ENCODE assay signal across 26 mouse cellular contexts in genomic region chr19:21583523-21583984, GRCm38 (mm10).
DNase-seq lines count a peak whose midpoint lies in the region; ATAC-seq and TF ChIP-seq lines count a peak whose summit lies in the region.
"Had no signal": no experiment of that assay in that cellular context is flagged by ENCODE, and none has a peak within 500 bp of the region (broad histone marks: within the 10 kb centered on the region; RNA-seq: fewer than 3 reads in every experiment).

No protein-coding gene starts in this region.

- H3K27me3 ChIP-seq in kidney, embryonic 14.5 days (ENCODE audit: control insufficient read depth, insufficient read depth, low read length) = no peaks in the 10 kb centered on the region
- H3K27me3 ChIP-seq in spleen, adult 2 months (ENCODE audit: control insufficient read depth, insufficient read depth, low read length) = no peaks in the 10 kb centered on the region
- no peaks in the 10 kb centered on the region for H3K27me3 ChIP-seq in hindbrain, embryonic 13.5 days
- no peaks in the 10 kb centered on the region for H3K27me3 ChIP-seq in forebrain, embryonic 15.5 days
- H3K27me3 ChIP-seq: embryonic facial prominence, embryonic 12.5 days; hindbrain, embryonic 15.5 days; limb, embryonic 15.5 days; lung, embryonic 15.5 days; neural tube, embryonic 13.5 days; stomach, embryonic 15.5 days had no signal

- no peaks in the 10 kb centered on the region for H3K36me3 ChIP-seq in kidney, embryonic 14.5 days (ENCODE audit: control insufficient read depth, insufficient read depth, low read length)
- no peaks in the 10 kb centered on the region; the same call in none of the 2 replicates for H3K36me3 ChIP-seq in spleen, adult 2 months (ENCODE audit: control insufficient read depth, insufficient read depth, low read length)
- no peaks in the 10 kb centered on the region for H3K36me3 ChIP-seq in hindbrain, embryonic 13.5 days
- H3K36me3 ChIP-seq in forebrain, embryonic 15.5 days = no peaks in the 10 kb centered on the region
- H3K36me3 ChIP-seq: embryonic facial prominence, embryonic 12.5 days; hindbrain, embryonic 15.5 days; limb, embryonic 15.5 days; lung, embryonic 15.5 days; midbrain, embryonic 10.5 days; neural tube, embryonic 13.5 days; stomach, embryonic 15.5 days had no signal

- TF ChIP-seq CTCF in spleen, adult 2 months (IDR thresholded peaks at IDR 0.05; ENCODE audit: extremely low read depth, insufficient read depth, insufficient read length, insufficient replicate concordance) = no peak

- DNase-seq in kidney, adult 11 months = peak; percentile 49
- peak; percentile 34 to 87 for DNase-seq in spleen, adult 2 months (ENCODE audit: low read depth in 1 of 2, low spot score in 2 of 2)
- DNase-seq in spleen, adult 12 weeks (ENCODE audit: low spot score) = no peak
- peak; percentile 14 to 23 for DNase-seq in kidney, postnatal 36 days
- DNase-seq in heart, adult 18-20 months = no peak
- DNase-seq: adrenal gland, postnatal 36 days; cerebellum, adult 11-12 months; gastrocnemius, postnatal 25 days; heart, postnatal 36 days; left cerebral cortex, postnatal 4 days; lung, postnatal 4 days; thymus, postnatal 36 days had no signal

- WGBS in kidney, embryonic 14.5 days = 77% methylated on average over 4 of the region's 4 CpGs
- WGBS in spleen, adult 2 months = 27% methylated on average over 4 of the region's 4 CpGs
- WGBS in hindbrain, embryonic 13.5 days = 86% methylated on average over 4 of the region's 4 CpGs
- WGBS in forebrain, embryonic 15.5 days = 93% methylated on average over 4 of the region's 4 CpGs

- no peak for ATAC-seq in kidney, embryonic 14.5 days (ENCODE audit: low FRiP score, low TSS enrichment)
- ATAC-seq in hindbrain, embryonic 13.5 days (ENCODE audit: low FRiP score) = no peak
- ATAC-seq in forebrain, embryonic 15.5 days (replicated peaks) = no peak
- ATAC-seq: CD4-positive, CD25-positive, alpha-beta regulatory T cell, adult 4 months; midbrain, embryonic 16.5 days had no signal

- TF ChIP-seq POLR2A in spleen, adult 2 months (IDR thresholded peaks at IDR 0.05; ENCODE audit: low read depth, low read length) = peak; percentile 20; the same call in 1 of the 2 replicates

- no peak overlapping the region for H3K4me3 ChIP-seq in kidney, embryonic 14.5 days (ENCODE audit: low read length)
- H3K4me3 ChIP-seq in spleen, adult 2 months (ENCODE audit: extremely low read depth, insufficient read depth, insufficient read length) = no peak overlapping the region; the same call in 1 of the 2 replicates
- H3K4me3 ChIP-seq in hindbrain, embryonic 13.5 days = no peak overlapping the region
- H3K4me3 ChIP-seq in forebrain, embryonic 15.5 days = no peak overlapping the region
- H3K4me3 ChIP-seq: embryonic facial prominence, embryonic 12.5 days; hindbrain, embryonic 15.5 days; limb, embryonic 15.5 days; lung, embryonic 15.5 days; midbrain, embryonic 10.5 days; myocyte; neural tube, embryonic 13.5 days; stomach, embryonic 15.5 days had no signal

- no peaks in the 10 kb centered on the region for H3K9me3 ChIP-seq in kidney, embryonic 14.5 days (ENCODE audit: control insufficient read depth, low read length)
- no peaks in the 10 kb centered on the region for H3K9me3 ChIP-seq in hindbrain, embryonic 13.5 days
- H3K9me3 ChIP-seq in forebrain, embryonic 15.5 days = no peaks in the 10 kb centered on the region
- H3K9me3 ChIP-seq: embryonic facial prominence, embryonic 12.5 days; hindbrain, embryonic 15.5 days; limb, embryonic 15.5 days; lung, embryonic 15.5 days; midbrain, embryonic 10.5 days; neural tube, embryonic 13.5 days; stomach, embryonic 15.5 days had no signal

- no peak overlapping the region for H3K27ac ChIP-seq in kidney, embryonic 14.5 days (ENCODE audit: low read depth, low read length)
- peak overlapping the region; percentile 100 for H3K27ac ChIP-seq in spleen, adult 2 months (ENCODE audit: insufficient read depth, low read length)
- H3K27ac ChIP-seq in hindbrain, embryonic 13.5 days = no peak overlapping the region
- H3K27ac ChIP-seq in forebrain, embryonic 15.5 days (replicated peaks) = no peak overlapping the region
- H3K27ac ChIP-seq: embryonic facial prominence, embryonic 12.5 days; hindbrain, embryonic 15.5 days; limb, embryonic 15.5 days; liver, embryonic 14.5 days; lung, embryonic 15.5 days; midbrain, embryonic 10.5 days; neural tube, embryonic 13.5 days; stomach, embryonic 15.5 days had no signal

- no peak overlapping the region for H3K9ac ChIP-seq in kidney, embryonic 14.5 days (ENCODE audit: low read depth, low read length)
- no peak overlapping the region for H3K9ac ChIP-seq in hindbrain, embryonic 13.5 days
- H3K9ac ChIP-seq in forebrain, embryonic 15.5 days (replicated peaks) = no peak overlapping the region
- H3K9ac ChIP-seq: embryonic facial prominence, embryonic 12.5 days; hindbrain, embryonic 15.5 days; limb, embryonic 15.5 days; liver, embryonic 14.5 days; lung, embryonic 15.5 days; neural tube, embryonic 13.5 days; stomach, embryonic 15.5 days had no signal

- no peaks in the 10 kb centered on the region for H3K4me1 ChIP-seq in kidney, embryonic 14.5 days (ENCODE audit: control insufficient read depth, insufficient read depth, low read length)
- peaks cover 25% of the 10 kb centered on the region; the same call in 1 of the 2 replicates for H3K4me1 ChIP-seq in spleen, adult 2 months (ENCODE audit: control insufficient read depth, insufficient read depth, insufficient read length)
- no peaks in the 10 kb centered on the region for H3K4me1 ChIP-seq in hindbrain, embryonic 13.5 days (replicated peaks)
- H3K4me1 ChIP-seq in forebrain, embryonic 15.5 days = no peaks in the 10 kb centered on the region
- H3K4me1 ChIP-seq: embryonic facial prominence, embryonic 12.5 days; hindbrain, embryonic 15.5 days; limb, embryonic 15.5 days; lung, embryonic 15.5 days; neural tube, embryonic 13.5 days; stomach, embryonic 15.5 days had no signal

- no peak overlapping the region for H3K4me2 ChIP-seq in kidney, embryonic 14.5 days (replicated peaks; ENCODE audit: low read depth, low read length)
- no peak overlapping the region for H3K4me2 ChIP-seq in hindbrain, embryonic 13.5 days
- H3K4me2 ChIP-seq in forebrain, embryonic 15.5 days (replicated peaks) = no peak overlapping the region
- H3K4me2 ChIP-seq: embryonic facial prominence, embryonic 12.5 days; hindbrain, embryonic 15.5 days; limb, embryonic 15.5 days; lung, embryonic 15.5 days; neural tube, embryonic 13.5 days; stomach, embryonic 15.5 days had no signal

Comparison
In these comparisons a context has a peak if more than half of its experiments do, and no peak if none do; other contexts are left out.
1. DNase-seq: peak in kidney, adult 11 months (single experiment), spleen, adult 2 months (2 of 2) and kidney, postnatal 36 days (2 of 2); none in spleen, adult 12 weeks (single experiment) and heart, adult 18-20 months (0 of 2).